Mouse (Mus musculus) lung, adult 2 months (tissue): ENCODE data around the gene Cage1.

Experiments used
- CTCF ChIP-seq: fragments of 200-500 bp; IDR thresholded peaks from 2 replicates; pipeline ENCODE4 v1.5.1; 2011; ENCODE audit warnings: mild to moderate bottlenecking, low read length, control low read depth; ENCODE audit not compliant: insufficient read depth
- POLR2A ChIP-seq: fragments of 200-500 bp; IDR thresholded peaks from 2 replicates; pipeline ENCODE4 v1.6.1; 2011; ENCODE audit warnings: low read depth, mild to moderate bottlenecking, control low read depth, low read length, borderline replicate concordance; ENCODE audit errors: extremely low read depth

DNA sequence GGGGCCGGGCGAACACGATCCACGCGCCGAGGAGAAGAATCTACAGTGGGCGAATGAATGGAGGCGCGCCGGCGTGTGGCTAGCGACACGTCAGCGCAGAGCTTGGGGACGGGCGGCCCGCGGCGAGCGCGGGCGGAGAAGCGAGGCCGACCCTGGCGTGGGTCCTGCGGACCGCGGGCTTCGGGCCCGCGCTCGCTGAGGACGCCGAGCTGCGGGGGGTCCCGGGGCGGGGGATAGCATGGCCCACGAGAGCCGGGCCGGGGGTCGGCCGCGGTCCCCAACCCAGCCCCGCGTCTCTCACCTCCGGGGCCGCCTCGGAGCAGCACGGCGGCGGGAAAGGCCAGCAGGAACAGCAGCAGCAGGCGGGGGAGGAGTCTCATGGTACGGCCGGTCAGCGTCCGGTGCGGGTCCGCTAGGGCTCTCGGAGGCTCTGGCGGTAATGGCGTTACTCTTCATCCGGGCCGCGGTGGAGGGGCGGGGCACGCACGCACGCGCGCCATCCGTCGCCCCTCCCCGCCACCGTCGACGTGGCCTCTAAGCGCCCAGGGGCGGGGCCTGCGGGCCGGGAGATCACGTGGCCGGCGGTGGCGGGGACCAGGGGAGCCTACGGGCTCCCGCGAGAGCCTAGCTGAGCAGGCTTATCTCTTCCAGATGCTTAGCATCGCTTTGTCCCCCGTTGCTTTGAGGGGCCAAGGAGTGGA lies 43.0 kb downstream of the Cage1 start, which contains the start of gene Ssr1:
- peak; percentile 71; the same call in 1 of the 2 replicates for TF ChIP-seq POLR2A
- TF ChIP-seq CTCF, result no peak
